Mouse (Mus musculus): ENCODE measurements around the gene Lyrm9.

Gene Lyrm9

GRCm38 (mm10) chr11:78826442-78827013 lies at the start of gene Lyrm9:
Lyrm9 (plus strand) TSS chr11:78826584.
- DNase-seq (ENCODE audit: low spot score) = peak; percentile 95

DNA sequence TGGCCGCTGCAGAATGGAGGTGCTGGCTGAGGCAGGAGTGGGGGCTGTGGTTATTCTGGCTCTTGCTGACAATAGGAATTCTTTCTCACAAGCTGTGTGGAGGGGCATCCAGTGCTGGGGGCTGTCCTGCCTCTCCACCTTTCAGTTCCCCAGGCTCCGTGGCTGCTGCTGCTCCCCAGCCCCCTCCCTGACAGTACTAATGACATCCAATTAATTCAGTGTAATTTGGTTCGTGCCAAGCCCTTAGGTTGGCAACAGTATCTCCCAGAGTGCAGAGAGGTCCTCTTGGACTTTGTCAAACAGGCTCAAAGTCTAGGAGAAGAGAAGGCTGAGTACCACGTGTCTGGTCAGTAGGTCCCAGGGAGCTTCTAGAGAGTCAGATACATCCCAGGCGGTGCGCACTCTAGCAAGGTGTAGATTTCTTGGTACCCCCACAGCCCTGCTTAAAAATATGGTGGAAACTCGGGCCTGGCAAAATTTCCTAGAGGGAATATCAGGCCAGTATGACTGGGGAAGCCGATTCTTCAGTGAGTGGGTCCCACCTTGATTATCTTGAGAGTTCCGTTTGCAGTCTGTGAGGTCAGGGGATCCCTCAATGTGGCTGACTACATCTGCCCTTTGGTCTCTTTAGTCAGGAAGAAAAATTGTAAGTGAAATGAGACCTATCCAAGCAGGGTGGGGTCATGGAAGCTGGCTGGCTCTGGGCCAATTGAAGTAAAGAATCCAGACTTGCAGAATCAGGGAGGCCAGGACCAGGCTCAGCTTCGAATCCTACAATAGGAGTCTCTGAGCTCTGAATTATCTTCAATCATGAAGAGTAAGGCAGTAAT lies 48.3 kb upstream of the Lyrm9 start:
- DNase-seq (ENCODE audit: low spot score) = no peak

DNA sequence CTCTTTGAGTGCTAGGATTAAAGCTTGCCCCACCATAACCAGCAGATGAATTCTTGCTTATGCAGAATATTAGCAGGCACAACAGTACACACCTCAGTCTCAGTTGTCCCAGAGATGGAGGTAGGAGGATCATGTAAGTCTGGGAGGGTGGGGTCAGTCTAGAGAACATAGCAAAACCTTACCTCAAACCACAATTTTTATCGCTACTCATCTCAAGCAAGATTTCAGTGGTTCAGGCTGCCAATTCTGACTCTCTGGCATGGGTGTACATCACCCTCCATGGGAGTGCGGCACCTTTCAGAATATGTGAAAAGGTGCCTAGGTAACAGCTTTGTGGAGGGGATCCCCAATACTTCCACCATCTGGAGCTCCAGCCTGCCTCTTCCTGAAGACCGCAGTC lies 46.4 kb upstream of the Lyrm9 start:
- no peak for DNase-seq (ENCODE audit: low spot score)

- DNase-seq (ENCODE audit: low spot score) = no peak
These were observed 45.8 kb upstream of the Lyrm9 start for GRCm38 (mm10) chr11:78780571-78780970.

GRCm38 (mm10) chr11:78782326-78782725 lies 44.1 kb upstream of the Lyrm9 start:
- no peak for DNase-seq (ENCODE audit: low spot score)

DNA sequence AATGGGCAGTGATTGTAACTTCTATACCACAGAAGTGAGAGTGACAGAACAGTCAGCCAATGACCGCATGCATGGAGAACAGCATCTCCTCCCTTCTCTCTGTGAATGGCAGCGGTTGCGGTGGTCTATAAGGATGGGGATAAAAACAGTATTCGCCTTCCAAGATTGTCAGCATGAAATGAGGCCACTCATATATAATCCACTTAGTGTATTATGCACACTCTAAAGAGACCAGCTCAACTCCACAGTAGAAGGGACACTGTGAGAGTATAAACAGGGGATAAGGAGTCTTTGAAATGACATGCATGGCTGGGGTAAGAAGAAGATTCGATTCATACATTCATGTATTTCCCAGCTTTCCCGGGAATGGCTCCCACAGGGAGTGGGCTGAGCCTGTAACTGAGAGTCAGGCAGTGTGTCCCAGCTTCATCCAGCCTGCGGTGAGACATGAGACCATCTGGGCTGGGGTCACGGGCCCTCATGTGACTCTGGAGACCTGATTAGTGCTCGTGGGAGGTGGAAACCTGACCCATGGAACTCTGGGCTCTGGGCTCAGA lies 43.5 kb upstream of the Lyrm9 start:
- DNase-seq (ENCODE audit: low spot score) = no peak

- peak; percentile 25 for DNase-seq (ENCODE audit: low spot score)
These were observed 40.4 kb upstream of the Lyrm9 start for GRCm38 (mm10) chr11:78786013-78786431.

GRCm38 (mm10) chr11:78789370-78790060 lies 36.9 kb upstream of the Lyrm9 start:
- no peak for DNase-seq (ENCODE audit: low spot score)

GRCm38 (mm10) chr11:78791582-78791981 lies 34.8 kb upstream of the Lyrm9 start:
- DNase-seq (ENCODE audit: low spot score) = peak; percentile 86

GRCm38 (mm10) chr11:78792055-78792454 lies 34.3 kb upstream of the Lyrm9 start:
- no peak for DNase-seq (ENCODE audit: low spot score)

GRCm38 (mm10) chr11:78792465-78792864 lies 33.9 kb upstream of the Lyrm9 start:
- no peak for DNase-seq (ENCODE audit: low spot score)

DNA sequence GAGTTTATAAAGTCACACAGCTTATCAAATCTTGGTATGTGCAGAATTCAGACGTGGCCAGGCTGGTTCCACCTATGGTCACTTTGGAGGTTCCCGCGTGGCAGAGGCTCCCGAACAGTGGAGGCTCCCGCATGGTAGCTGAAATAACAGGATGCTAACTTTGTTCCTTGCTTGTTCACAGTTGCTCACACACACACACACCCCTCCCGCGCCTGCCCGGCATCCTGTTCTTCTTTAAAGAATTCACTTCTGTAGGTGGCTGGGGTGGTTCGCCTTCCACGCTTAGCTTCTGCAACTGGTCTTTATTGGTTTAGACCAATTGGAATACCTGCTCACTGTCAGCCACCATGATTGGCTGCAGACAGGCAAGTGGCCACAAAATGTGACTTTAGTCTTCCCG lies 33.3 kb upstream of the Lyrm9 start:
- DNase-seq (ENCODE audit: low spot score) = no peak

GRCm38 (mm10) chr11:78796072-78796729 lies 30.2 kb upstream of the Lyrm9 start:
- no peak for DNase-seq (ENCODE audit: low spot score)

GRCm38 (mm10) chr11:78801094-78801493 lies 25.3 kb upstream of the Lyrm9 start:
- DNase-seq (ENCODE audit: low spot score) = no peak

GRCm38 (mm10) chr11:78803587-78804316 lies 22.6 kb upstream of the Lyrm9 start:
- peak; percentile 82 for DNase-seq (ENCODE audit: low spot score)

DNA sequence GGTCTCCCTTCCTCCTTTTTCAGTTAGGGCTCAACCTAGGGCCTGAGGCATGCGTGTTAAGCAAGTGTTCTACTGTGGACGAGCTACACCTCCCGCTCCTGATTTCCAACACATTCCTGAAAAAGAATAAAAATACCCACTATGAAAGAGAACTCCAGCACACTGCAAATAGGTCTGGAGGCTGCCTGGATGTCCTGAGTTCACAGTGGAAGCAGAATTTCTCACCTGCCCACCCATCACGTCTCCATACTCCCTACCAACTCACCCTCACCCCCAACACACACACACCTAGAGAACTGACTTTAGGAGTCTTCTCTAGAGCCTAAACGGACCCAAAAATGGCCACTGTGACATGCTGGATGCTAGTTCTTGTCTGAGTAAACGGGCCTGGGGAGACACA lies 21.8 kb upstream of the Lyrm9 start:
- DNase-seq (ENCODE audit: low spot score) = no peak

DNA sequence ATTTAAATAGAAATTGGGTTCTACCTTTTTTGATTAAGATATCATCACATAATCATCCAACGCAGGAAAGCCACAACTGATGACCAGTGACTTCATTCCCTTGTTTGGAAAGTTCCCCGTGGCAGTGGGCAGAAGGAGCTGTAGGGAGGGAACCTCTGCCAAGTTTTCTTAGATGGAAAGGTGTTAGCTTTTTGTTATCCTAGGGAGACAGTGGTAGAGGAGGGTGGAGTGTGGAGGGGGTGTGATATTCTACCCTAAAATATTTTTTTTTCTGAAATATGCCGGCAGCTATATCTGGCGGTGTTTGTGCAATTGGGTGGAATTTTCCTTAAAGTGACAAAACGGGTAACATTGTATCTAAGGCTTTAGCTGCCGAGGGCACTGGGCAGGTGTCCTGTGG lies 21.2 kb upstream of the Lyrm9 start:
- no peak for DNase-seq (ENCODE audit: low spot score)

- DNase-seq (ENCODE audit: low spot score) = no peak
These were observed 20.7 kb upstream of the Lyrm9 start for GRCm38 (mm10) chr11:78805691-78806137.

GRCm38 (mm10) chr11:78807341-78808108 lies 18.9 kb upstream of the Lyrm9 start:
- DNase-seq (ENCODE audit: low spot score) = no peak

- DNase-seq (ENCODE audit: low spot score) = no peak
These were observed 17.0 kb upstream of the Lyrm9 start for GRCm38 (mm10) chr11:78809398-78809797.
